Mouse (Mus musculus) midbrain, embryonic 11.5 days (tissue): Measurements from ENCODE around the gene Adamts17. TPM values are rescaled to one million over a fixed set of nuclear protein-coding genes. Genes with fewer than 3 reads are reported as not detected.

Source experiments
- ATAC-seq: fragments of 200-750 bp; cut with Nextera tagmentation; 2 replicates; pipeline ENCODE4 v1.8.0; 2017; ENCODE audit warnings: moderate TSS enrichment, moderate library complexity; ENCODE audit not compliant: low FRiP score
- DNase-seq: peaks from one replicate; pipeline ENCODE4 v3.0.0; 2015; ENCODE audit warnings: low spot score; ENCODE audit errors: missing footprints
- H3K27ac ChIP-seq: fragments of 300-500 bp; sonication (generic); 2 replicates; pipeline ENCODE4 v1.5.1; 2014; ENCODE audit warnings: low read depth, low read length
- H3K27me3 ChIP-seq: fragments of 300-500 bp; sonication (generic); 2 replicates; pipeline ENCODE4 v1.6.1; 2014; ENCODE audit warnings: mild to moderate bottlenecking, low read length, moderate library complexity, mixed read lengths; ENCODE audit not compliant: control insufficient read depth, insufficient read depth
- H3K36me3 ChIP-seq: fragments of 300-500 bp; sonication (generic); 2 replicates; pipeline ENCODE4 v1.6.1; 2014; ENCODE audit warnings: mild to moderate bottlenecking, low read length, moderate library complexity, mixed read lengths; ENCODE audit not compliant: control insufficient read depth, insufficient read depth
- H3K4me1 ChIP-seq: fragments of 300-500 bp; sonication (generic); 2 replicates; pipeline ENCODE4 v1.6.1; 2014; ENCODE audit warnings: low read length; ENCODE audit not compliant: control insufficient read depth, insufficient read depth
- H3K4me2 ChIP-seq: fragments of 300-500 bp; sonication (generic); 2 replicates; pipeline ENCODE4 v1.6.1; 2014; ENCODE audit warnings: mild to moderate bottlenecking, moderate library complexity
- H3K4me3 ChIP-seq: fragments of 300-500 bp; sonication (generic); 2 replicates; pipeline ENCODE4 v1.5.1; 2014; ENCODE audit warnings: low read depth, low read length
- H3K9ac ChIP-seq: fragments of 300-500 bp; sonication (generic); 2 replicates; pipeline ENCODE4 v1.6.1; 2014; ENCODE audit warnings: low read length
- H3K9me3 ChIP-seq: fragments of 300-500 bp; sonication (generic); 2 replicates; pipeline ENCODE4 v1.6.1; 2016; ENCODE audit warnings: low read length; ENCODE audit not compliant: control insufficient read depth
- WGBS: fragments of 180-500 bp; shearing (Covaris S2); extraction: QIAGEN DNeasy Blood & Tissue Kit; methylation state at CpG from one replicate; pipeline ENCODE4 v1.1.7; 2014; 5-methylcytosine and 5-hydroxymethylcytosine counted together
- polyA plus RNA-seq: library from polyadenylated mRNA; unstranded; fragments of >200 nt; fragmentation: Nextera tagmentation; extraction: Ambion mirVana; gene quantifications from 2 replicates; pipeline ENCODE4 v1.2.1, GENCODE M21; 2014

Gene Adamts17
- polyA plus RNA-seq, 1 experiment from 2014 or later: 0.96 TPM

- Histone ChIP-seq H3K9me3 (no peaks in the 10 kb centered on the region), H3K4me2 (no peak overlapping the region), H3K36me3 (no peaks in the 10 kb centered on the region), H3K4me3 (no peak overlapping the region), H3K4me1 (no peaks in the 10 kb centered on the region), H3K27me3 (no peaks in the 10 kb centered on the region), H3K27ac (no peak overlapping the region), H3K9ac (no peak overlapping the region)
- ATAC-seq: no peak
- DNase-seq: no peak
- WGBS: 87% methylated on average over 3 of the region's 3 CpGs
These were observed 180.4 kb downstream of the Adamts17 start for GRCm38 (mm10) chr7:67019937-67020336.

- WGBS: 87% methylated on average over 20 of the region's 20 CpGs
- DNase-seq: no peak
These were observed 186.9 kb downstream of the Adamts17 start for GRCm38 (mm10) chr7:67026114-67027070.

GRCm38 (mm10) chr7:67027216-67027615 lies 187.7 kb downstream of the Adamts17 start:
- DNase-seq: no peak
- H3K4me3 ChIP-seq: no peak overlapping the region
- ATAC-seq: no peak
- H3K36me3 ChIP-seq: no peaks in the 10 kb centered on the region
- H3K9ac ChIP-seq: no peak overlapping the region
- H3K27me3 ChIP-seq: no peaks in the 10 kb centered on the region
- no peaks in the 10 kb centered on the region for H3K4me1 ChIP-seq
- no peaks in the 10 kb centered on the region for H3K9me3 ChIP-seq
- no peak overlapping the region for H3K4me2 ChIP-seq
- 90% methylated on average over 8 of the region's 8 CpGs for WGBS
- H3K27ac ChIP-seq: no peak overlapping the region

More at GRCm38 (mm10) chr7:67026114-67027070, 186.9 kb downstream of the Adamts17 start:
- H3K9me3 ChIP-seq: no peaks in the 10 kb centered on the region
- H3K4me3 ChIP-seq: no peak overlapping the region
- ATAC-seq: no peak
- no peak overlapping the region for H3K27ac ChIP-seq
- H3K27me3 ChIP-seq: no peaks in the 10 kb centered on the region
- H3K4me2 ChIP-seq: no peak overlapping the region
- no peaks in the 10 kb centered on the region for H3K4me1 ChIP-seq
- no peak overlapping the region for H3K9ac ChIP-seq
- no peaks in the 10 kb centered on the region for H3K36me3 ChIP-seq

- Histone ChIP-seq H3K9me3 (no peaks in the 10 kb centered on the region), H3K27me3 (no peaks in the 10 kb centered on the region), H3K4me3 (no peak overlapping the region), H3K27ac (no peak overlapping the region), H3K4me1 (no peaks in the 10 kb centered on the region), H3K4me2 (no peak overlapping the region), H3K36me3 (no peaks in the 10 kb centered on the region), H3K9ac (no peak overlapping the region)
- DNase-seq: no peak
- 96% methylated on average over 5 of the region's 5 CpGs for WGBS
- ATAC-seq: no peak
These were observed 188.2 kb downstream of the Adamts17 start for GRCm38 (mm10) chr7:67027696-67028095.

- Histone ChIP-seq H3K4me2 (no peak overlapping the region), H3K4me1 (no peaks in the 10 kb centered on the region), H3K9ac (no peak overlapping the region), H3K9me3 (no peaks in the 10 kb centered on the region), H3K4me3 (no peak overlapping the region), H3K27ac (no peak overlapping the region), H3K27me3 (no peaks in the 10 kb centered on the region), H3K36me3 (no peaks in the 10 kb centered on the region)
- no peak for DNase-seq
- 79% methylated on average over 4 of the region's 4 CpGs for WGBS
- ATAC-seq: no peak
These were observed 189.4 kb downstream of the Adamts17 start for GRCm38 (mm10) chr7:67028902-67029301.

- H3K36me3 ChIP-seq: no peaks in the 10 kb centered on the region
- H3K4me1 ChIP-seq: no peaks in the 10 kb centered on the region
- H3K9me3 ChIP-seq: no peaks in the 10 kb centered on the region
- ATAC-seq (no peak), DNase-seq (no peak)
- H3K4me2 ChIP-seq: no peak overlapping the region
- H3K4me3 ChIP-seq: no peak overlapping the region
- no peak overlapping the region for H3K27ac ChIP-seq
- no peaks in the 10 kb centered on the region for H3K27me3 ChIP-seq
- H3K9ac ChIP-seq: no peak overlapping the region
- WGBS: 95% methylated on average over 14 of the region's 14 CpGs
These were observed 189.9 kb downstream of the Adamts17 start for GRCm38 (mm10) chr7:67029481-67029880.

- H3K4me1 ChIP-seq: no peaks in the 10 kb centered on the region
- H3K4me3 ChIP-seq: no peak overlapping the region
- H3K9ac ChIP-seq: no peak overlapping the region
- H3K27me3 ChIP-seq: no peaks in the 10 kb centered on the region
- H3K36me3 ChIP-seq: no peaks in the 10 kb centered on the region
- H3K9me3 ChIP-seq: no peaks in the 10 kb centered on the region
- 88% methylated on average over 2 of the region's 2 CpGs for WGBS
- H3K4me2 ChIP-seq: no peak overlapping the region
- no peak overlapping the region for H3K27ac ChIP-seq
- ATAC-seq (no peak), DNase-seq (no peak)
These were observed 191.7 kb downstream of the Adamts17 start for GRCm38 (mm10) chr7:67031284-67031683.

GRCm38 (mm10) chr7:67032616-67033015 lies 193.1 kb downstream of the Adamts17 start:
- DNase-seq (no peak), ATAC-seq (no peak)
- H3K4me2 ChIP-seq: no peak overlapping the region
- no peak overlapping the region for H3K9ac ChIP-seq
- no peaks in the 10 kb centered on the region for H3K27me3 ChIP-seq
- H3K36me3 ChIP-seq: no peaks in the 10 kb centered on the region
- H3K27ac ChIP-seq: no peak overlapping the region
- H3K9me3 ChIP-seq: no peaks in the 10 kb centered on the region
- no peaks in the 10 kb centered on the region for H3K4me1 ChIP-seq
- H3K4me3 ChIP-seq: no peak overlapping the region

- H3K4me3 ChIP-seq: no peak overlapping the region
- ATAC-seq: no peak
- no peaks in the 10 kb centered on the region for H3K36me3 ChIP-seq
- no peaks in the 10 kb centered on the region for H3K4me1 ChIP-seq
- no peak for DNase-seq
- H3K4me2 ChIP-seq: no peak overlapping the region
- H3K9me3 ChIP-seq: no peaks in the 10 kb centered on the region
- 100% methylated on average over 2 of the region's 2 CpGs for WGBS
- H3K27ac ChIP-seq: no peak overlapping the region
- no peaks in the 10 kb centered on the region for H3K27me3 ChIP-seq
- H3K9ac ChIP-seq: no peak overlapping the region
These were observed 194.8 kb downstream of the Adamts17 start for GRCm38 (mm10) chr7:67034369-67034768.
